Mouse (Mus musculus) heart, postnatal 25 days (tissue): ENCODE data around the gene Ano9. TPM values are rescaled to one million over a fixed set of nuclear protein-coding genes. Genes with fewer than 3 reads are reported as not detected.

Experiments used
- DNase-seq: peaks from one replicate; pipeline ENCODE4 v3.0.0; 2022; ENCODE audit warnings: low spot score
- intact Hi-C: fragments of 180-260 bp; cut with DNase I; formaldehyde crosslinking; loops from one replicate; pipeline ENCODE4 v1.15.1; 2025
- total RNA-seq, 2 experiments: library from RNA; stranded (reverse); gene quantifications; 2 replicates each; pipeline ENCODE4 v1.2.3; 2021

Gene Ano9
- total RNA-seq, 2 experiments from 2014 or later, result 0.08 TPM; not detected in 1

GRCm38 (mm10) chr7:141070058-141070862, 47.3 kb downstream of the Ano9 start:
- DNase-seq, result no peak
- intact Hi-C loops, result loop anchor here (1.0 kb wide), 2 partner anchors 106 to 160 kb away; no protein-coding TSS in a partner anchor

GRCm38 (mm10) chr7:141068351-141068750, 49.3 kb downstream of the Ano9 start:
- no peak for DNase-seq
- intact Hi-C loops, result no loop called here

- intact Hi-C loops, result no loop called here
- no peak for DNase-seq
Observed at GRCm38 (mm10) chr7:141064576-141064975, 53.0 kb downstream of the Ano9 start.

- intact Hi-C loops, result no loop called here
- no peak for DNase-seq
Observed at GRCm38 (mm10) chr7:141064175-141064574, 53.4 kb downstream of the Ano9 start.

- DNase-seq, result no peak
- intact Hi-C loops, result no loop called here
Observed at GRCm38 (mm10) chr7:141063353-141063752, 54.3 kb downstream of the Ano9 start.

- intact Hi-C loops, result no loop called here
- DNase-seq, result no peak
Observed at GRCm38 (mm10) chr7:141062525-141062924, 55.1 kb downstream of the Ano9 start.

- no peak for DNase-seq
- intact Hi-C loops, result no loop called here
Observed at GRCm38 (mm10) chr7:141061269-141061692, 56.3 kb downstream of the Ano9 start.

- intact Hi-C loops, result no loop called here
- peak; percentile 40 for DNase-seq
Observed at GRCm38 (mm10) chr7:141060426-141061242, 57.0 kb downstream of the Ano9 start, which contains the start of gene B4galnt4. Gene B4galnt4 (plus strand): TSS chr7:141061104.

- intact Hi-C loops, result no loop called here
- DNase-seq, result no peak
Observed at GRCm38 (mm10) chr7:141059929-141060328, 57.7 kb downstream of the Ano9 start.

- intact Hi-C loops, result no loop called here
- DNase-seq, result no peak
Observed at GRCm38 (mm10) chr7:141058601-141059341, 58.8 kb downstream of the Ano9 start.

- intact Hi-C loops, result no loop called here
- DNase-seq, result no peak
Observed at GRCm38 (mm10) chr7:141057541-141057940, 60.1 kb downstream of the Ano9 start.

- intact Hi-C loops, result no loop called here
- no peak for DNase-seq
Observed at GRCm38 (mm10) chr7:141056976-141057375, 60.6 kb downstream of the Ano9 start.

- intact Hi-C loops, result no loop called here
- DNase-seq, result no peak
Observed at GRCm38 (mm10) chr7:141055785-141056184, 61.8 kb downstream of the Ano9 start.

- no peak for DNase-seq
- intact Hi-C loops, result no loop called here
Observed at GRCm38 (mm10) chr7:141052421-141052820, 65.2 kb downstream of the Ano9 start.

- DNase-seq, result no peak
- intact Hi-C loops, result no loop called here
Observed at GRCm38 (mm10) chr7:141052016-141052415, 65.6 kb downstream of the Ano9 start.

Other genes with a start within 250 kb of the Ano9 start
- 10 to 100 TPM; 86.0 to 93.0 TPM for gene Psmd13, start 235.8 kb downstream of the Ano9 start, total RNA-seq
- gene Sirt3, start 235.5 kb downstream of the Ano9 start, total RNA-seq, result 10 to 100 TPM; 54.3 to 64.0 TPM
- 1,000 to 10,000 TPM; 2,576 to 2,619 TPM for gene Cox8b, start 217.4 kb downstream of the Ano9 start, total RNA-seq
- gene Nlrp6, start 196.9 kb downstream of the Ano9 start, total RNA-seq, result not detected
- 1 to 10 TPM; 4.6 to 5.2 TPM for gene Pgghg, start 176.4 kb downstream of the Ano9 start, total RNA-seq
- under 1 TPM; 0.47 to 0.59 TPM for gene Ifitm5, start 167.5 kb downstream of the Ano9 start, total RNA-seq
- not detected for gene Gm45717, start 161.9 kb downstream of the Ano9 start, total RNA-seq
- 100 to 1,000 TPM in 1 of 2 experiments, 10 to 100 TPM in 1; 96.7 to 116 TPM for gene Ifitm2, start 161.8 kb downstream of the Ano9 start, total RNA-seq
- 1 to 10 TPM; 1.6 to 2.8 TPM for gene Ifitm1, start 150.6 kb downstream of the Ano9 start, total RNA-seq
- 100 to 1,000 TPM; 102 to 111 TPM for gene Ifitm3, start 107.0 kb downstream of the Ano9 start, total RNA-seq
- gene Ifitm6, start 99.9 kb downstream of the Ano9 start, total RNA-seq, result under 1 TPM in 1 of 2 experiments, not detected in 1; 0.42 TPM
- not detected for gene Gm17387, start 88.7 kb downstream of the Ano9 start, total RNA-seq
- gene B4galnt4, start 56.7 kb downstream of the Ano9 start, total RNA-seq, result under 1 TPM in 1 of 2 experiments, not detected in 1; 0.08 TPM
- under 1 TPM in 1 of 2 experiments, not detected in 1; 0.31 TPM for gene Pkp3, start 39.6 kb downstream of the Ano9 start, total RNA-seq
- 1 to 10 TPM; 4.8 to 7.7 TPM for gene Sigirr, start 17.2 kb downstream of the Ano9 start, total RNA-seq
- 10 to 100 TPM; 32.1 to 33.4 TPM for gene Ptdss2, start 4.6 kb upstream of the Ano9 start, total RNA-seq
- gene Rnh1, start 55.1 kb upstream of the Ano9 start, total RNA-seq, result 10 to 100 TPM; 65.7 to 69.9 TPM
- gene Hras, start 76.2 kb upstream of the Ano9 start, total RNA-seq, result 100 to 1,000 TPM; 106 to 112 TPM
- 1 to 10 TPM; 3.2 to 4.7 TPM for gene Lrrc56, start 76.4 kb upstream of the Ano9 start, total RNA-seq
- not detected for gene Lmntd2, start 96.3 kb upstream of the Ano9 start, total RNA-seq
- under 1 TPM; 0.62 to 0.64 TPM for gene Rassf7, start 98.1 kb upstream of the Ano9 start, total RNA-seq
- 10 to 100 TPM; 29.8 to 31.6 TPM for gene Phrf1, start 111.0 kb upstream of the Ano9 start, total RNA-seq
- 1 to 10 TPM; 3.4 to 3.6 TPM for gene Irf7, start 148.7 kb upstream of the Ano9 start, total RNA-seq
- gene Cdhr5, start 159.0 kb upstream of the Ano9 start, total RNA-seq, result not detected
- not detected for gene Sct, start 161.3 kb upstream of the Ano9 start, total RNA-seq
- gene Drd4, start 174.2 kb upstream of the Ano9 start, total RNA-seq, result not detected
- gene Deaf1, start 209.9 kb upstream of the Ano9 start, total RNA-seq, result 10 to 100 TPM; 16.4 to 17.1 TPM
- gene Tmem80, start 209.9 kb upstream of the Ano9 start, total RNA-seq, result 10 to 100 TPM; 13.5 to 13.9 TPM
- 1 to 10 TPM; 3.2 to 4.3 TPM for gene Eps8l2, start 221.1 kb upstream of the Ano9 start, total RNA-seq